Comparison of ENCODE assay signal across 14 mouse cellular contexts in genomic region chr11:49195819-49196322, GRCm38 (mm10). TPM values are rescaled to one million over a fixed set of nuclear protein-coding genes. Genes with fewer than 3 reads are reported as not detected.
A peak's percentile ranks its signal among the peaks of the same experiment; 100 is the strongest.
DNase-seq lines count a peak whose midpoint lies in the region; ATAC-seq and TF ChIP-seq lines count a peak whose summit lies in the region.
"Had no signal": no experiment of that assay in that cellular context is flagged by ENCODE, and none has a peak within 500 bp of the region (broad histone marks: within the 10 kb centered on the region; RNA-seq: fewer than 3 reads in every experiment).

No protein-coding gene starts in this region.

- no peak overlapping the region for H3K4me2 ChIP-seq in heart, embryonic 13.5 days
- H3K4me2 ChIP-seq in liver, embryonic 15.5 days: no peak overlapping the region
- no peak overlapping the region for H3K4me2 ChIP-seq in stomach, postnatal 0 days (replicated peaks; ENCODE audit: low read depth)
- H3K4me2 ChIP-seq in hindbrain, embryonic 13.5 days: no peak overlapping the region
- H3K4me2 ChIP-seq: neural tube, embryonic 15.5 days had no signal

- 53% methylated on average over 7 of the region's 7 CpGs for WGBS in heart, embryonic 13.5 days
- WGBS in liver, embryonic 15.5 days (ENCODE audit: insufficient replicate concordance): 23% methylated on average over 7 of the region's 7 CpGs
- WGBS in stomach, postnatal 0 days: 70% methylated on average over 7 of the region's 7 CpGs
- 97% methylated on average over 7 of the region's 7 CpGs for WGBS in hindbrain, embryonic 13.5 days
- 92% methylated on average over 7 of the region's 7 CpGs for WGBS in limb, embryonic 10.5 days

- no peaks in the 10 kb centered on the region for H3K36me3 ChIP-seq in heart, embryonic 13.5 days
- no peaks in the 10 kb centered on the region for H3K36me3 ChIP-seq in liver, embryonic 15.5 days (replicated peaks)
- H3K36me3 ChIP-seq in stomach, postnatal 0 days (ENCODE audit: control insufficient read depth, insufficient read depth, low read length): no peaks in the 10 kb centered on the region
- no peaks in the 10 kb centered on the region for H3K36me3 ChIP-seq in hindbrain, embryonic 13.5 days
- H3K36me3 ChIP-seq in limb, embryonic 10.5 days: no peaks in the 10 kb centered on the region
- H3K36me3 ChIP-seq: neural tube, embryonic 15.5 days had no signal

- H3K9ac ChIP-seq in heart, embryonic 13.5 days: no peak overlapping the region
- no peak overlapping the region for H3K9ac ChIP-seq in liver, embryonic 15.5 days
- no peak overlapping the region for H3K9ac ChIP-seq in stomach, postnatal 0 days (ENCODE audit: low read length)
- no peak overlapping the region for H3K9ac ChIP-seq in hindbrain, embryonic 13.5 days
- H3K9ac ChIP-seq: neural tube, embryonic 15.5 days had no signal

- no peaks in the 10 kb centered on the region for H3K4me1 ChIP-seq in heart, embryonic 13.5 days
- H3K4me1 ChIP-seq in liver, embryonic 15.5 days (replicated peaks): no peaks in the 10 kb centered on the region; the same call in 1 of the 2 replicates
- no peaks in the 10 kb centered on the region for H3K4me1 ChIP-seq in stomach, postnatal 0 days (replicated peaks; ENCODE audit: control insufficient read depth, insufficient read depth)
- H3K4me1 ChIP-seq in hindbrain, embryonic 13.5 days (replicated peaks): no peaks in the 10 kb centered on the region
- no peaks in the 10 kb centered on the region for H3K4me1 ChIP-seq in limb, embryonic 10.5 days
- H3K4me1 ChIP-seq: neural tube, embryonic 15.5 days had no signal

- no peak for TF ChIP-seq EP300 in stomach, postnatal 0 days (optimal IDR thresholded peaks at IDR 0.05)

- no peak for ATAC-seq in heart, embryonic 13.5 days (ENCODE audit: extremely low read depth, insufficient number of reproducible peaks, low FRiP score, low TSS enrichment)
- peak; percentile 52 for ATAC-seq in liver, embryonic 15.5 days (ENCODE audit: insufficient read depth)
- ATAC-seq in stomach, postnatal 0 days (ENCODE audit: low FRiP score, low TSS enrichment): no peak
- ATAC-seq in hindbrain, embryonic 13.5 days (ENCODE audit: low FRiP score): no peak
- ATAC-seq in cerebellum, adult (ENCODE audit: insufficient number of reproducible peaks, low FRiP score, low TSS enrichment): no peak

- H3K27me3 ChIP-seq in heart, embryonic 13.5 days (replicated peaks): no peaks in the 10 kb centered on the region
- no peaks in the 10 kb centered on the region for H3K27me3 ChIP-seq in liver, embryonic 15.5 days
- no peaks in the 10 kb centered on the region for H3K27me3 ChIP-seq in stomach, postnatal 0 days (ENCODE audit: control insufficient read depth, insufficient read depth, low read length)
- H3K27me3 ChIP-seq in hindbrain, embryonic 13.5 days: no peaks in the 10 kb centered on the region
- no peaks in the 10 kb centered on the region for H3K27me3 ChIP-seq in limb, embryonic 10.5 days (ENCODE audit: low read depth, poor library complexity, severe bottlenecking)
- H3K27me3 ChIP-seq: neural tube, embryonic 15.5 days had no signal

- peak; percentile 27; the same call in 1 of the 2 replicates for TF ChIP-seq CTCF in stomach, postnatal 0 days (IDR thresholded peaks at IDR 0.05; ENCODE audit: low read depth)

- no peak overlapping the region for H3K4me3 ChIP-seq in heart, embryonic 13.5 days
- H3K4me3 ChIP-seq in liver, embryonic 15.5 days (replicated peaks): no peak overlapping the region
- H3K4me3 ChIP-seq in stomach, postnatal 0 days (ENCODE audit: low read depth, low read length): no peak overlapping the region
- H3K4me3 ChIP-seq in hindbrain, embryonic 13.5 days: no peak overlapping the region
- H3K4me3 ChIP-seq in limb, embryonic 10.5 days: no peak overlapping the region
- H3K4me3 ChIP-seq: erythroblast, embryonic 14.5 days; neural tube, embryonic 15.5 days had no signal

- H3K9me3 ChIP-seq in heart, embryonic 13.5 days: no peaks in the 10 kb centered on the region
- H3K9me3 ChIP-seq in liver, embryonic 15.5 days (replicated peaks): no peaks in the 10 kb centered on the region
- no peaks in the 10 kb centered on the region for H3K9me3 ChIP-seq in stomach, postnatal 0 days (ENCODE audit: control insufficient read depth, low read length)
- H3K9me3 ChIP-seq in hindbrain, embryonic 13.5 days: no peaks in the 10 kb centered on the region
- H3K9me3 ChIP-seq in limb, embryonic 10.5 days (replicated peaks): no peaks in the 10 kb centered on the region
- H3K9me3 ChIP-seq: neural tube, embryonic 15.5 days had no signal

- H3K27ac ChIP-seq in heart, embryonic 13.5 days (replicated peaks): peak overlapping the region; percentile 42
- H3K27ac ChIP-seq in liver, embryonic 15.5 days (replicated peaks): no peak overlapping the region
- H3K27ac ChIP-seq in stomach, postnatal 0 days (replicated peaks): no peak overlapping the region
- H3K27ac ChIP-seq in hindbrain, embryonic 13.5 days: no peak overlapping the region
- no peak overlapping the region for H3K27ac ChIP-seq in limb, embryonic 10.5 days
- H3K27ac ChIP-seq: neural tube, embryonic 15.5 days had no signal

- peak; percentile 41 for DNase-seq in adrenal gland, adult 2 months
- DNase-seq in adrenal gland, postnatal 25 days: no peak
- no peak for DNase-seq in stomach, postnatal 0 days (ENCODE audit: low spot score)
- no peak for DNase-seq in limb, embryonic 10.5 days (ENCODE audit: low spot score)
- DNase-seq: cerebellum, adult 9-11 months had no signal

RNA-seq across cellular contexts. Expression of gene Zfp62, which starts 7.2 kb away (rescaled TPM):
- total RNA-seq in adrenal gland, adult 2 months (2021): 10 to 100 TPM; 25.8 to 40.9 TPM
- 2.2 and 2.7 TPM in 2 replicates for polyA plus RNA-seq in adrenal gland, adult 2 months (2012; rRNA removed)
- 36.2 and 38.8 TPM in 2 replicates for total RNA-seq in adrenal gland, postnatal 25 days (2021)
- 24.9 and 26.3 TPM in 2 replicates for polyA plus RNA-seq in heart, embryonic 13.5 days (2015; fragmentation: Nextera tagmentation; extraction: Ambion mirVana)
- polyA plus RNA-seq in liver, embryonic 15.5 days (2015; fragmentation: Nextera tagmentation; extraction: Ambion mirVana): 10.2 and 10.4 TPM in 2 replicates
- 9.9 and 10.0 TPM in 2 replicates for polyA plus RNA-seq in stomach, postnatal 0 days (2015; fragmentation: Nextera tagmentation; extraction: Ambion mirVana)
- 53.4 and 54.6 TPM in 2 replicates for polyA plus RNA-seq in hindbrain, embryonic 13.5 days (2015; fragmentation: Nextera tagmentation; extraction: Ambion mirVana)
- 34.6 and 48.3 TPM in 2 replicates for polyA plus RNA-seq in limb, embryonic 10.5 days (2016; fragmentation: Nextera tagmentation; extraction: Ambion mirVana)

RNA-seq across cellular contexts. Expression of gene Btnl9, which starts 8.9 kb away (rescaled TPM):
- 10 to 100 TPM; 13.3 to 33.0 TPM for total RNA-seq in adrenal gland, adult 2 months (2021)
- polyA plus RNA-seq in adrenal gland, adult 2 months (2012; rRNA removed): 90.4 and 126 TPM in 2 replicates
- total RNA-seq in adrenal gland, postnatal 25 days (2021): 23.7 and 26.6 TPM in 2 replicates
- polyA plus RNA-seq in heart, embryonic 13.5 days (2015; fragmentation: Nextera tagmentation; extraction: Ambion mirVana): 2.8 and 3.0 TPM in 2 replicates
- 0.76 and 1.6 TPM in 2 replicates for polyA plus RNA-seq in liver, embryonic 15.5 days (2015; fragmentation: Nextera tagmentation; extraction: Ambion mirVana)
- 0.31 and 0.44 TPM in 2 replicates for polyA plus RNA-seq in stomach, postnatal 0 days (2015; fragmentation: Nextera tagmentation; extraction: Ambion mirVana)
- 0.05 and 0.10 TPM in 2 replicates for polyA plus RNA-seq in hindbrain, embryonic 13.5 days (2015; fragmentation: Nextera tagmentation; extraction: Ambion mirVana)
- 0.34 TPM in 1 of 2 replicates, not detected in the other for polyA plus RNA-seq in limb, embryonic 10.5 days (2016; fragmentation: Nextera tagmentation; extraction: Ambion mirVana)
- total RNA-seq: layer of hippocampus, adult 8-10 months had no signal
- polyA plus RNA-seq: erythroblast, embryonic 14.5 days had no signal

RNA-seq across cellular contexts. Expression of gene Olfr1394, which starts 41.7 kb away (rescaled TPM):
- total RNA-seq in adrenal gland, adult 2 months (2021): not detected
- not detected in 2 replicates for polyA plus RNA-seq in adrenal gland, adult 2 months (2012; rRNA removed)
- not detected in 2 replicates for total RNA-seq in adrenal gland, postnatal 25 days (2021)
- polyA plus RNA-seq in heart, embryonic 13.5 days (2015; fragmentation: Nextera tagmentation; extraction: Ambion mirVana): not detected in 2 replicates
- not detected in 2 replicates for polyA plus RNA-seq in liver, embryonic 15.5 days (2015; fragmentation: Nextera tagmentation; extraction: Ambion mirVana)
- not detected in 2 replicates for polyA plus RNA-seq in stomach, postnatal 0 days (2015; fragmentation: Nextera tagmentation; extraction: Ambion mirVana)
- polyA plus RNA-seq in hindbrain, embryonic 13.5 days (2015; fragmentation: Nextera tagmentation; extraction: Ambion mirVana): not detected in 2 replicates
- not detected in 2 replicates for polyA plus RNA-seq in limb, embryonic 10.5 days (2016; fragmentation: Nextera tagmentation; extraction: Ambion mirVana)
- total RNA-seq: heart, adult 18-20 months; layer of hippocampus, adult 8-10 months; megakaryocyte-erythroid progenitor cell, adult 5-6 weeks had no signal
- polyA plus RNA-seq: erythroblast, embryonic 14.5 days; neural tube, embryonic 15.5 days had no signal

RNA-seq across cellular contexts. Expression of gene Mgat1, which starts 48.1 kb away (rescaled TPM):
- 100 to 1,000 TPM; 115 to 119 TPM for total RNA-seq in adrenal gland, adult 2 months (2021)
- polyA plus RNA-seq in adrenal gland, adult 2 months (2012; rRNA removed): 173 and 211 TPM in 2 replicates
- total RNA-seq in adrenal gland, postnatal 25 days (2021): 94.2 and 116 TPM in 2 replicates
- polyA plus RNA-seq in heart, embryonic 13.5 days (2015; fragmentation: Nextera tagmentation; extraction: Ambion mirVana): 44.2 and 44.9 TPM in 2 replicates
- 35.1 and 45.6 TPM in 2 replicates for polyA plus RNA-seq in liver, embryonic 15.5 days (2015; fragmentation: Nextera tagmentation; extraction: Ambion mirVana)
- 42.7 and 43.4 TPM in 2 replicates for polyA plus RNA-seq in stomach, postnatal 0 days (2015; fragmentation: Nextera tagmentation; extraction: Ambion mirVana)
- 31.0 and 34.0 TPM in 2 replicates for polyA plus RNA-seq in hindbrain, embryonic 13.5 days (2015; fragmentation: Nextera tagmentation; extraction: Ambion mirVana)
- 40.0 and 46.0 TPM in 2 replicates for polyA plus RNA-seq in limb, embryonic 10.5 days (2016; fragmentation: Nextera tagmentation; extraction: Ambion mirVana)

RNA-seq across cellular contexts. Expression of gene Olfr1395, which starts 53.8 kb away (rescaled TPM):
- not detected for total RNA-seq in adrenal gland, adult 2 months (2021)
- polyA plus RNA-seq in adrenal gland, adult 2 months (2012; rRNA removed): not detected in 2 replicates
- not detected in 2 replicates for total RNA-seq in adrenal gland, postnatal 25 days (2021)
- polyA plus RNA-seq in heart, embryonic 13.5 days (2015; fragmentation: Nextera tagmentation; extraction: Ambion mirVana): not detected in 2 replicates
- polyA plus RNA-seq in liver, embryonic 15.5 days (2015; fragmentation: Nextera tagmentation; extraction: Ambion mirVana): not detected in 2 replicates
- not detected in 2 replicates for polyA plus RNA-seq in stomach, postnatal 0 days (2015; fragmentation: Nextera tagmentation; extraction: Ambion mirVana)
- not detected in 2 replicates for polyA plus RNA-seq in hindbrain, embryonic 13.5 days (2015; fragmentation: Nextera tagmentation; extraction: Ambion mirVana)
- not detected in 2 replicates for polyA plus RNA-seq in limb, embryonic 10.5 days (2016; fragmentation: Nextera tagmentation; extraction: Ambion mirVana)
- total RNA-seq: heart, adult 18-20 months; layer of hippocampus, adult 8-10 months; megakaryocyte-erythroid progenitor cell, adult 5-6 weeks had no signal
- polyA plus RNA-seq: erythroblast, embryonic 14.5 days; neural tube, embryonic 15.5 days had no signal

Comparison
In these comparisons a context has a peak if more than half of its experiments do, and no peak if none do; other contexts are left out.
1. RNA of gene Btnl9, which starts 8.9 kb away (polyA plus RNA-seq): 90.4 to 126 TPM in adrenal gland, adult 2 months; 2.8 to 3.0 TPM in heart, embryonic 13.5 days, 0.76 to 1.6 TPM in liver, embryonic 15.5 days, 0.31 to 0.44 TPM in stomach, postnatal 0 days, 0.34 TPM in limb, embryonic 10.5 days and 0.05 to 0.10 TPM in hindbrain, embryonic 13.5 days; every median in the first group is over 10 times any median in the second.